Mouse (Mus musculus) testis, postnatal 14 days (tissue): ENCODE measurements around the gene Mospd2.

Experiments
- DNase-seq: peaks from one replicate; pipeline ENCODE4 v3.0.0; 2021; ENCODE audit warnings: low spot score

Gene Mospd2

GRCm38 (mm10) chrX:164980193-164980775 is at the start of gene Mospd2, which contains the start of gene Fancb:
TSS of gene Mospd2 (minus strand) at chrX:164980375.
TSS of gene Fancb (plus strand) at chrX:164980592.
- peak; percentile 87 for DNase-seq

DNA sequence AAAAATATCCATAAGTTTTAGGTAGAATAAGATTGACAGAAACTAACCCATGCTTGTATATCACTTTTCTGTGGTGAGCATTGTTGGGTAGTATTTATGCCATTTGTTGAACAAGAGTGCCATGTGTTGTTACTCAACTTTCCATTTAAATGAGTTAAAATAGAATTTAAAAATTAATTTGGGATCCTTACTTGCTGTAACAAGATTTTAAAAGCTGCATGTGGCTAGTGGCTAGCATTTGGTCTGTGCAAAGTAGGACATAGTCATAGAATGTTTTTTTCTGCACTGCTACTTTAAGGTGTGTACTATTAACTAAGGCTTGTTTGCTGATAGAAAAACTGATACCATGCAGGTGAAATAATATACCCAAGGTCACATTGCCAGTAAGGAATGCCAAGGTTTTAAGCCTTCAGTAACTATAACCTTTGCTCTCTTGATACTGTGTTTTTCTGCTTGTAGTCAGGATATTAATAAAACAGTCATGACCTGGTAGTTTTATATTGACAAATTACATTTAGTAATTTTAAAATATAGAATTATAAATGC is 24.7 kb upstream of the Mospd2 start, which contains the start of gene Gm17604:
Gene Gm17604 (minus strand): TSS at position 51 of the 546 bp plus-strand sequence.
- no peak for DNase-seq

- DNase-seq = no peak
Observed at GRCm38 (mm10) chrX:165003141-165003540, 23.0 kb upstream of the Mospd2 start.

DNA sequence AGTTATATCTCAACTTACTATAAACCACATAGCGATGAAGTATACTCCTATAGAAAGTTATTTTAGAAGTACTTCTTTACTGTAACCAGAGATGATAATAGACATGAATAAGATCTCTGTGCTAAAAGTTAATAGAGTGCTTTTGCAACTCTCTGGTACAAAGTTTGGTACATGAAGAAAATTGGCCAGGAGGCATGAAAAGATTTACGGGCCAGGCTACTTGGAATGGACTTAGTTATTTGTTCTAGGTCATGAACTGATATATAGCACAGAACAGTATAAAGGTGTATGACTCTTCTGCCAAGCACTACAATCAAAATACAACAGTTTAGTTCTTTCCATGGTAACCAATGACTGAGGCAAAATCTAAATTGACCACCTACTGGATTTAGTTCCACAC is 1.3 kb downstream of the Mospd2 start:
- no peak for DNase-seq

- DNase-seq = no peak
Observed at GRCm38 (mm10) chrX:164971206-164971605, 9.0 kb downstream of the Mospd2 start.

- no peak for DNase-seq
Observed at GRCm38 (mm10) chrX:164965750-164966448, 14.3 kb downstream of the Mospd2 start.

- DNase-seq = no peak
Observed at GRCm38 (mm10) chrX:164952601-164953375, 27.4 kb downstream of the Mospd2 start.

DNA sequence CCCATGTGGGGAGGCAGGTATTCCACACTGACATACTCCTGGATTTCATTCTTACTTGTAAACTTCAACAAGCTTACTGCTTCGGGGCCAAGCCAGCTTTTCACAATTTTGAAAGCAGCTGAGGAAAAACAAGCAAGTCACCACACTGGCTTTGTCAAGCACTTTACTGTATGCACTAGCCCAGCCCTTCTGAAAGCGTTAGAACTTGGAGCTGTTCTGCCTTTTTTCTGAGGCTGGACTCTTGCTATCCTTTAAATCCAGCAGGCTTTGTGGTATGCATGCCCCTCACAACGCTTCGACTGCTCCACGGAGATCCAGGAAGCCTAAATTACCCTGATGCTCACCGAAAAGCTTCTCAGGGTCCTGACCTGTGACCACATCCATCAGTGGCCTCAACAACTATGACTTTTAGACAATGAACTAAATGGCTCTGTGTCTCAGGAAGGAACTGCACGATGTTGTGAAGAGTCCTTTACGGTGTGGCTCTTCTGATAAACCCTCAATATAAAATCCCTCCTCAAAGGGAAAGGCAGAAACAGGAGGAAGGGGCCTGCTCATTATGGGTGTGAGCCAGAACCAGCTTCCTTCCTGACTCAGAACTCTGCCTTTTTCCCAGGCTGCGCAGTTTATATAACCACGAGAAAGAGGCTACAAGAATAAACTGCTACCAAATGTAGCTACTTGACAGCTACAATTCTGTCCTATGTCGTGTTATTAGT is 28.2 kb downstream of the Mospd2 start:
- DNase-seq = no peak

DNA sequence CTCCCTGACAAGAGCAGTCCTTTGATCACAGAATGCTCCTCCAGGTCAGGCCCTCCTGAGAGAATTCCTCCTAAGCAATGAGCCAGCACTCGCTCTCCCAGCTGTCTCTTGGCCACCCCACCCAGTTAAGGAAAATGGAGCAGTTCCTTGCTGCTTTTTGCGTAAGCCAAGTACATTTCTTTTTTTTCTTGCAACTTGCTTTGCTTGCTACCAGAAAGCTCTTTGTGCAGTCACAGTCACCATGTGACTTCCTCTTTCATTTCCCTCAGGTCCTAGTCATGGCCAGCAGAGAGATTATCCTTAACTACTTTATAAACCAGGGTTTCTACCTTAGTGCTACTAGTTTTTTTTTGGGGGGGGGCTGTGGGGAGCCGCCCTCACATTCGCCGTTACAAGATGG is 38.6 kb downstream of the Mospd2 start:
- DNase-seq = no peak

DNA sequence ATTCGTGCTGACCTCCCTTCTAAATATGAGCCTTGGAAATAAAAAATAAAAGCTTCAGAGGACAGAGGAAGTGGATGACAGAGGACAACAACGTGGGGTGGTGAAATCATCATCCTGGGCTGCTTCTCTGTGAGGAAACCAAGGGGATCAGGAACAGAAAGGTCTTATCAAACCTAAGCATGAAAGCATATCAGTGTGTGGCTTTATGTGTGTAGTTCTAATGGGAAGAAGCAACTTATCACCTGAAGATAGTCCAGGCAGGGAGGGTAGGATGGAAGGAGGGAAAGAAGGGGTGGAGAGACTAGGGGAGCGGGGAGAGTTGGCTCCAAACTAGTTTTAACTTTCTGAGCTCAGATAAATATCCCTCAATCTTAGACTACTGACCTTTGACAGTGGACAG is 67.2 kb downstream of the Mospd2 start:
- no peak for DNase-seq

GRCm38 (mm10) chrX:164912186-164912585 is 68.0 kb downstream of the Mospd2 start:
- no peak for DNase-seq

DNA sequence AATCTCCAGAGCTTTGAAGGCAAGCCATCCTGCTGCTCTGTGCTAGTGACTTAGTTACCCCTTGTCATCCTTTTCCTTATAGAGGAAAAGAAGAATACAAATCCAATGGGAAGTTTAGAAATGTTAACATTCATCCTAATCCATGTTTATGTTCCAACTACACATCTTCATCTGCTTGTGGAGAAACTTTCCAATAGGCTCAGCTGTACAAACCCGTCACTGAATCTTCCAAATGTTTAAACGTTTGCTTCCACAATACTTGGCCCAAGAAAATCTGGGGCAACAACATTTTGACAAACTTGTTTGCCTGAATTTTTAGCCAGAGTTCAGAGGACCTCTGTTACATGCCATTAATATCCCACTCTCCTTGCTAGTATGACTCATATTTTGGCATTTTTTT is 78.3 kb downstream of the Mospd2 start:
- DNase-seq = no peak

DNA sequence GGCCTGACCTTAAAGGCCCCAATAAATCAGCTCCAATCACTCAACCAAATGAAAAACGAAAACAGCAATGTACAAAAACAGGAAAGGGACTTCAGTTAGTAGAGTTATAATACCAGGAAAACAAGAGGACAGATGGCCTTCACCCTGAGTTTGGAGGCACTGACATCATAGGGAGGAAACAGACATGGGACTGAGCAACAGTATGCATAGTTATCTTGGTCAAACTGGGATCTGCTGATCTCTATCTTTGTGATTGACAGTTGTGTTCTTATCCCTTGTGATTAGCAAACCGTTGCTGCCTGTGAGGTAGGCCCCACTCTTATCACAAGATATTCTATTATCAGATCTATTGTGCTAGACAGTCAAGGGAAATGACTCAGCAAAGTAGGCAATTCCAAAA is 80.4 kb downstream of the Mospd2 start:
- no peak for DNase-seq

GRCm38 (mm10) chrX:164886260-164886659 is 93.9 kb downstream of the Mospd2 start:
- DNase-seq = no peak
